Mouse (Mus musculus) intestine, embryonic 14.5 days (tissue): ENCODE results near the gene Ptprn2. TPM values are rescaled to one million over a fixed set of nuclear protein-coding genes. Genes with fewer than 3 reads are reported as not detected.

Experiments used
- ATAC-seq: fragments of 200-750 bp; cut with Nextera tagmentation; replicated peaks from 2 replicates; pipeline ENCODE4 v1.8.0; 2017; ENCODE audit warnings: low read depth, moderate number of reproducible peaks, moderate TSS enrichment, moderate library complexity; ENCODE audit not compliant: low FRiP score, low TSS enrichment
- DNase-seq: peaks from one replicate; pipeline ENCODE4 v3.0.0-alpha.2; 2018; ENCODE audit warnings: low spot score
- H3K27ac ChIP-seq: fragments of 300-500 bp; sonication (generic); 2 replicates; pipeline ENCODE4 v1.5.1; 2014; ENCODE audit warnings: low read depth, mild to moderate bottlenecking, control low read depth
- H3K27me3 ChIP-seq: fragments of 300-500 bp; sonication (generic); replicated peaks from 2 replicates; pipeline ENCODE4 v1.6.1; 2014; ENCODE audit warnings: low read length, control low read depth; ENCODE audit not compliant: control insufficient read depth, insufficient read depth
- H3K36me3 ChIP-seq: fragments of 300-500 bp; sonication (generic); 2 replicates; pipeline ENCODE4 v1.6.1; 2014; ENCODE audit warnings: low read length, control low read depth; ENCODE audit not compliant: control insufficient read depth, insufficient read depth
- H3K4me1 ChIP-seq: fragments of 300-500 bp; sonication (generic); replicated peaks from 2 replicates; pipeline ENCODE4 v1.6.1; 2014; ENCODE audit warnings: low read length, control low read depth, mixed read lengths; ENCODE audit not compliant: control insufficient read depth, insufficient read depth
- H3K4me2 ChIP-seq: fragments of 300-500 bp; sonication (generic); 2 replicates; pipeline ENCODE4 v1.6.1; 2014; ENCODE audit warnings: low read length
- H3K4me3 ChIP-seq: fragments of 300-500 bp; sonication (generic); 2 replicates; pipeline ENCODE4 v1.5.1; 2014; ENCODE audit warnings: low read depth, low read length, control low read depth, mixed read lengths
- H3K9ac ChIP-seq: fragments of 300-500 bp; sonication (generic); 2 replicates; pipeline ENCODE4 v1.6.1; 2014; ENCODE audit warnings: mild to moderate bottlenecking, low read length
- H3K9me3 ChIP-seq: fragments of 300-500 bp; sonication (generic); 2 replicates; pipeline ENCODE4 v1.6.1; 2016; ENCODE audit warnings: low read length, control low read depth; ENCODE audit not compliant: control insufficient read depth
- WGBS: fragments of 180-500 bp; shearing (Covaris S2); extraction: QIAGEN DNeasy Blood & Tissue Kit; methylation state at CpG from one replicate; pipeline ENCODE4 v1.1.7; 2014; 5-methylcytosine and 5-hydroxymethylcytosine counted together
- polyA plus RNA-seq: library from polyadenylated mRNA; unstranded; fragments of >200 nt; fragmentation: Nextera tagmentation; extraction: Ambion mirVana; gene quantifications from 2 replicates; pipeline ENCODE4 v1.2.1, GENCODE M21; 2014

Ptprn2 gene
- polyA plus RNA-seq, 1 experiment from 2014 or later = 2.0 TPM

GRCm38 (mm10) chr12:117255776-117256342 lies 770.3 kb downstream of the Ptprn2 start:
- Histone ChIP-seq H3K36me3 (no peaks in the 10 kb centered on the region), H3K27ac (no peak overlapping the region), H3K4me1 (peaks cover 7% of the 10 kb centered on the region; the same call in 1 of the 2 replicates), H3K27me3 (no peaks in the 10 kb centered on the region), H3K9ac (no peak overlapping the region), H3K9me3 (no peaks in the 10 kb centered on the region), H3K4me2 (no peak overlapping the region), H3K4me3 (no peak overlapping the region)
- DNase-seq (no peak), ATAC-seq (no peak)
- 86% methylated on average over 2 of the region's 2 CpGs for WGBS

- Histone ChIP-seq H3K36me3 (no peaks in the 10 kb centered on the region), H3K9ac (no peak overlapping the region), H3K27ac (no peak overlapping the region), H3K9me3 (no peaks in the 10 kb centered on the region), H3K4me3 (no peak overlapping the region), H3K27me3 (no peaks in the 10 kb centered on the region), H3K4me2 (no peak overlapping the region), H3K4me1 (peaks cover 6% of the 10 kb centered on the region; the same call in 1 of the 2 replicates)
- WGBS = 83% methylated on average over 5 of the region's 5 CpGs
- ATAC-seq (no peak), DNase-seq (no peak)
Observed at GRCm38 (mm10) chr12:117256849-117257204, 771.3 kb downstream of the Ptprn2 start.

- Histone ChIP-seq H3K27me3 (no peaks in the 10 kb centered on the region), H3K9ac (no peak overlapping the region), H3K4me2 (no peak overlapping the region), H3K36me3 (no peaks in the 10 kb centered on the region), H3K27ac (no peak overlapping the region), H3K4me1 (peaks cover 2% of the 10 kb centered on the region; the same call in 1 of the 2 replicates), H3K4me3 (no peak overlapping the region), H3K9me3 (no peaks in the 10 kb centered on the region)
- 0 out of 2 replicates have a peak, but pooled peaks have one; percentile 29 for ATAC-seq
- 43% methylated on average over 20 of the region's 20 CpGs for WGBS
- no peak for DNase-seq
Observed at GRCm38 (mm10) chr12:117257205-117257920, 771.8 kb downstream of the Ptprn2 start.

GRCm38 (mm10) chr12:117257921-117258497 lies 772.5 kb downstream of the Ptprn2 start:
- no peaks in the 10 kb centered on the region for H3K36me3 ChIP-seq
- H3K9ac ChIP-seq = no peak overlapping the region
- no peak for DNase-seq
- no peaks in the 10 kb centered on the region for H3K9me3 ChIP-seq
- no peaks in the 10 kb centered on the region for H3K4me1 ChIP-seq
- H3K27me3 ChIP-seq = no peaks in the 10 kb centered on the region
- ATAC-seq = no peak
- no peak overlapping the region for H3K27ac ChIP-seq
- 64% methylated on average over 12 of the region's 12 CpGs for WGBS
- H3K4me2 ChIP-seq = no peak overlapping the region
- H3K4me3 ChIP-seq = no peak overlapping the region

GRCm38 (mm10) chr12:117260391-117261164 lies 775.1 kb downstream of the Ptprn2 start:
- H3K27ac ChIP-seq = no peak overlapping the region
- no peak for DNase-seq
- 69% methylated on average over 6 of the region's 6 CpGs for WGBS
- H3K27me3 ChIP-seq = no peaks in the 10 kb centered on the region
- no peak overlapping the region for H3K4me2 ChIP-seq
- H3K36me3 ChIP-seq = no peaks in the 10 kb centered on the region
- ATAC-seq = no peak
- no peak overlapping the region for H3K9ac ChIP-seq
- no peak overlapping the region for H3K4me3 ChIP-seq
- H3K4me1 ChIP-seq = no peaks in the 10 kb centered on the region
- H3K9me3 ChIP-seq = no peaks in the 10 kb centered on the region

GRCm38 (mm10) chr12:117261165-117261440 lies 775.6 kb downstream of the Ptprn2 start:
- Histone ChIP-seq H3K27ac (no peak overlapping the region), H3K4me3 (no peak overlapping the region), H3K4me2 (no peak overlapping the region), H3K9me3 (no peaks in the 10 kb centered on the region), H3K36me3 (no peaks in the 10 kb centered on the region), H3K4me1 (no peaks in the 10 kb centered on the region), H3K27me3 (no peaks in the 10 kb centered on the region), H3K9ac (no peak overlapping the region)
- DNase-seq (no peak), ATAC-seq (no peak)
- 38% methylated on average over 3 of the region's 3 CpGs for WGBS

GRCm38 (mm10) chr12:117262003-117262402 lies 776.5 kb downstream of the Ptprn2 start:
- no peak overlapping the region for H3K4me2 ChIP-seq
- no peak for ATAC-seq
- 86% methylated on average over 2 of the region's 2 CpGs for WGBS

GRCm38 (mm10) chr12:117263081-117263480 lies 777.6 kb downstream of the Ptprn2 start:
- H3K36me3 ChIP-seq = no peaks in the 10 kb centered on the region
- ATAC-seq = no peak
- DNase-seq = no peak
- H3K9me3 ChIP-seq = no peaks in the 10 kb centered on the region
- H3K27ac ChIP-seq = no peak overlapping the region
- no peaks in the 10 kb centered on the region for H3K4me1 ChIP-seq
- no peak overlapping the region for H3K9ac ChIP-seq
- H3K4me2 ChIP-seq = no peak overlapping the region
- WGBS = 67% methylated on average over 2 of the region's 2 CpGs
- no peaks in the 10 kb centered on the region for H3K27me3 ChIP-seq
- no peak overlapping the region for H3K4me3 ChIP-seq

More at GRCm38 (mm10) chr12:117262003-117262402, 776.5 kb downstream of the Ptprn2 start:
- DNase-seq = no peak
- H3K27ac ChIP-seq = no peak overlapping the region
- no peak overlapping the region for H3K9ac ChIP-seq
- no peaks in the 10 kb centered on the region for H3K36me3 ChIP-seq
- H3K4me3 ChIP-seq = no peak overlapping the region
- H3K4me1 ChIP-seq = no peaks in the 10 kb centered on the region
- no peaks in the 10 kb centered on the region for H3K9me3 ChIP-seq
- H3K27me3 ChIP-seq = no peaks in the 10 kb centered on the region
